Mouse (Mus musculus): Measurements from ENCODE around the gene Fancm. TPM values are rescaled to one million over a fixed set of nuclear protein-coding genes. Genes with fewer than 3 reads are reported as not detected.

Fancm gene
- total and polyA plus RNA-seq, 3 experiments = 11.7 to 25.3 (median 12.8) TPM

- peak overlapping the region; percentile 85 for H3K9ac ChIP-seq (ENCODE audit: control insufficient read depth, low read depth, low read length, poor library complexity, severe bottlenecking)
- H3K4me1 ChIP-seq (ENCODE audit: control insufficient read depth in 1 of 2, insufficient read depth in 2 of 2, low read length in 2 of 2) = peaks cover 0 to 5% of the 10 kb centered on the region in 2 experiments; a peak in 2 of 4 replicates
- DNase-seq (ENCODE audit: low read depth, low spot score) = no peak
- H3K79me2 ChIP-seq (ENCODE audit: control insufficient read depth, insufficient read depth, low read length, poor library complexity) = peaks cover 29% of the 10 kb centered on the region
- H3K4me3 ChIP-seq (ENCODE audit: control insufficient read depth in 1 of 2, insufficient read depth in 1 of 2, low read depth in 2 of 2, low read length in 2 of 2) = peak overlapping the region in 1 of 2 experiments; percentile 84; a peak in 3 of 4 replicates
- peaks cover 0 to 12% of the 10 kb centered on the region in 2 experiments for H3K36me3 ChIP-seq (ENCODE audit: control insufficient read depth in 1 of 2, insufficient read depth in 2 of 2, low read length in 2 of 2)
- no peak overlapping the region for H3K27ac ChIP-seq (ENCODE audit: control insufficient read depth, low read depth, low read length)
- no peaks in the 10 kb centered on the region for H3K9me3 ChIP-seq (replicated peaks; ENCODE audit: insufficient read depth, low read length)
- H3K27me3 ChIP-seq (ENCODE audit: control insufficient read depth in 1 of 2, insufficient read depth in 2 of 2, low read length in 2 of 2) = no peaks in the 10 kb centered on the region
- no peak for TF ChIP-seq MXI1 (IDR thresholded peaks at IDR 0.05; ENCODE audit: low read depth, low read length)
- no peak for TF ChIP-seq GABPA (IDR thresholded peaks at IDR 0.05; ENCODE audit: low read depth, low read length)
- TF ChIP-seq RCOR1 (IDR thresholded peaks at IDR 0.05; ENCODE audit: low read depth, low read length) = no peak
- no peak for TF ChIP-seq TBP (IDR thresholded peaks at IDR 0.05; ENCODE audit: low read depth, low read length)
- TF ChIP-seq MYB (IDR thresholded peaks at IDR 0.05; ENCODE audit: low read depth, low read length) = no peak
- TF ChIP-seq NRF1 (IDR thresholded peaks at IDR 0.05; ENCODE audit: insufficient read depth, low read depth, low read length, poor library complexity, severe bottlenecking) = no peak
- TF ChIP-seq MYC (IDR thresholded peaks at IDR 0.05; ENCODE audit: low read depth, low read length) = no peak
- no peak for TF ChIP-seq SMC3 (IDR thresholded peaks at IDR 0.05; ENCODE audit: low read depth, low read length)
- no peak for TF ChIP-seq CHD2 (IDR thresholded peaks at IDR 0.05; ENCODE audit: low read length)
- no peak for TF ChIP-seq CTCF (IDR thresholded peaks at IDR 0.05 in 2 of 3, conservative IDR thresholded peaks at IDR 0.05 in 1 of 3; ENCODE audit: control insufficient read depth in 1 of 3, insufficient read depth in 1 of 3, low read depth in 2 of 3, low read length in 3 of 3, poor library complexity in 1 of 3, severe bottlenecking in 1 of 3)
- no peak for TF ChIP-seq SIN3A (IDR thresholded peaks at IDR 0.05; ENCODE audit: low read length)
- TF ChIP-seq MAZ (IDR thresholded peaks at IDR 0.05; ENCODE audit: low read depth, low read length) = no peak
- TF ChIP-seq POLR2AphosphoS5 (IDR thresholded peaks at IDR 0.05; ENCODE audit: borderline replicate concordance, low read depth, low read length) = no peak
- no peak for TF ChIP-seq NELFE (IDR thresholded peaks at IDR 0.05; ENCODE audit: low read depth, low read length)
- TF ChIP-seq GATA1 (IDR thresholded peaks at IDR 0.05; ENCODE audit: low read depth, low read length) = no peak
Measured at GRCm38 (mm10) chr12:65076906-65077305, 1.5 kb downstream of the Fancm start.

GRCm38 (mm10) chr12:65108746-65109145 is 33.3 kb downstream of the Fancm start:
- DNase-seq (ENCODE audit: low read depth, low spot score) = no peak
- H3K36me3 ChIP-seq (ENCODE audit: control insufficient read depth in 1 of 2, insufficient read depth in 2 of 2, low read length in 2 of 2) = no peaks in the 10 kb centered on the region; a peak in 3 of 4 replicates
- no peak overlapping the region for H3K27ac ChIP-seq (ENCODE audit: control insufficient read depth, low read depth, low read length)
- peaks cover 1% of the 10 kb centered on the region; the same call in 1 of the 2 replicates for H3K79me2 ChIP-seq (ENCODE audit: control insufficient read depth, insufficient read depth, low read length, poor library complexity)
- no peaks in the 10 kb centered on the region for H3K27me3 ChIP-seq (ENCODE audit: control insufficient read depth in 1 of 2, insufficient read depth in 2 of 2, low read length in 2 of 2)
- no peaks in the 10 kb centered on the region for H3K4me1 ChIP-seq (ENCODE audit: control insufficient read depth in 1 of 2, insufficient read depth in 2 of 2, low read length in 2 of 2)
- H3K9ac ChIP-seq (ENCODE audit: control insufficient read depth, low read depth, low read length, poor library complexity, severe bottlenecking) = no peak overlapping the region
- H3K9me3 ChIP-seq (replicated peaks; ENCODE audit: insufficient read depth, low read length) = no peaks in the 10 kb centered on the region
- H3K4me3 ChIP-seq (ENCODE audit: control insufficient read depth in 1 of 2, insufficient read depth in 1 of 2, low read depth in 2 of 2, low read length in 2 of 2) = no peak overlapping the region
- no peak for TF ChIP-seq RCOR1 (IDR thresholded peaks at IDR 0.05; ENCODE audit: low read depth, low read length)
- TF ChIP-seq ZKSCAN1 (IDR thresholded peaks at IDR 0.05; ENCODE audit: low read depth, low read length) = no peak
- TF ChIP-seq GATA1 (IDR thresholded peaks at IDR 0.05; ENCODE audit: low read depth, low read length) = no peak
- TF ChIP-seq MXI1 (IDR thresholded peaks at IDR 0.05; ENCODE audit: low read depth, low read length) = no peak
- no peak for TF ChIP-seq MAZ (IDR thresholded peaks at IDR 0.05; ENCODE audit: low read depth, low read length)
- no peak for TF ChIP-seq NELFE (IDR thresholded peaks at IDR 0.05; ENCODE audit: low read depth, low read length)
